Comparison of ENCODE assay signal across 29 mouse cellular contexts in the genomic region with DNA sequence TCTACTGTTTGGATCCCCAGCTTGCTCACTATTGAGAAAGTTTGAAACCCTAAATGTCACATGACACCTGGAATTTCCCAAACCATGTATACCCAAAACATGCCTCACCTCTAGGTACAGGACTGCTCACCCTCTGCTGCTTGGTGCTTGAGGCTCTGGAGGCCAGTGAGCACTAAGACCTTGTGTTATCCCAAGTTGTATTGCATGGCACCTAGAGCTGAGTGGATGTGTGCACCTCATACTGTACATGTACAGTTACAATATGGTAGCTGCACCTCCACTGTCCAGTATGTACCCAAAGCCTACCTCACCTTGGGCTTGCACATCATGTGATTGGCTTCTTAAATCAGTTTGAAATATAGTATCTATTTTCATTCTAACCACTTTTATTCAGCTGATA. TPM values are rescaled to one million over a fixed set of nuclear protein-coding genes. Genes with fewer than 3 reads are reported as not detected.
A peak's percentile ranks its signal among the peaks of the same experiment; 100 is the strongest.
DNase-seq lines count a peak whose midpoint lies in the region; ATAC-seq and TF ChIP-seq lines count a peak whose summit lies in the region.
"Had no signal": no experiment of that assay in that cellular context is flagged by ENCODE, and none has a peak within 500 bp of the region (broad histone marks: within the 10 kb centered on the region; RNA-seq: fewer than 3 reads in every experiment).

No protein-coding gene starts in this region.

- dilution Hi-C loops in CH12.LX (cut with MboI; ENCODE audit: extremely low pct_ligation_motif_present, extremely low pct_unique_long_range_greater_than_20kb, low sequenced_read_pairs) = no loop called here

- H3K27me3 ChIP-seq in embryonic facial prominence, embryonic 12.5 days = no peaks in the 10 kb centered on the region
- no peaks in the 10 kb centered on the region for H3K27me3 ChIP-seq in embryonic facial prominence, embryonic 10.5 days (replicated peaks; ENCODE audit: low read depth, poor library complexity, severe bottlenecking)
- no peaks in the 10 kb centered on the region for H3K27me3 ChIP-seq in megakaryocyte, embryonic 14.5 days (replicated peaks)
- H3K27me3 ChIP-seq in CH12.LX (replicated peaks) = no peaks in the 10 kb centered on the region
- H3K27me3 ChIP-seq: embryonic facial prominence, embryonic 13.5 days; embryonic facial prominence, embryonic 15.5 days; forebrain, embryonic 12.5 days had no signal

- H3K79me2 ChIP-seq in CH12.LX (replicated peaks; ENCODE audit: control insufficient read depth, extremely low read depth, insufficient read depth, poor library complexity, severe bottlenecking) = no peaks in the 10 kb centered on the region

- no peak for TF ChIP-seq EP300 in CH12.LX (IDR thresholded peaks at IDR 0.05; ENCODE audit: low read length)

- ATAC-seq in embryonic facial prominence, embryonic 12.5 days (ENCODE audit: insufficient number of reproducible peaks, insufficient read depth, low FRiP score, low TSS enrichment) = 0 out of 2 replicates have a peak, but pooled peaks have one; percentile 47
- no peak for ATAC-seq in megakaryocyte, adult 5-6 weeks (ENCODE audit: poor library complexity, severe bottlenecking)
- ATAC-seq: CD4-positive, CD25-positive, alpha-beta regulatory T cell, adult 4 months; forebrain, embryonic 14.5 days; forebrain, embryonic 16.5 days had no signal

- H3K9ac ChIP-seq in embryonic facial prominence, embryonic 12.5 days = no peak overlapping the region
- no peak overlapping the region for H3K9ac ChIP-seq in CH12.LX (ENCODE audit: insufficient read depth, low read depth)
- H3K9ac ChIP-seq: embryonic facial prominence, embryonic 13.5 days; embryonic facial prominence, embryonic 15.5 days; forebrain, embryonic 12.5 days had no signal

- no peaks in the 10 kb centered on the region for H3K36me3 ChIP-seq in embryonic facial prominence, embryonic 12.5 days
- no peaks in the 10 kb centered on the region for H3K36me3 ChIP-seq in embryonic facial prominence, embryonic 10.5 days (replicated peaks)
- H3K36me3 ChIP-seq in megakaryocyte, embryonic 14.5 days (replicated peaks; ENCODE audit: low read length) = peaks cover 1% of the 10 kb centered on the region
- no peaks in the 10 kb centered on the region for H3K36me3 ChIP-seq in CH12.LX (replicated peaks in 1 of 2; ENCODE audit: control insufficient read depth in 1 of 2, insufficient read depth in 1 of 2, low read length in 1 of 2)
- H3K36me3 ChIP-seq: embryonic facial prominence, embryonic 13.5 days; embryonic facial prominence, embryonic 15.5 days; forebrain, embryonic 10.5 days; forebrain, embryonic 12.5 days had no signal

- in situ Hi-C loops in CH12.LX (cut with MboI; ENCODE audit: low pct_ligation_motif_present, low pct_unique_long_range_greater_than_20kb, low sequenced_read_pairs) = no loop called here

- TF ChIP-seq POLR2A in CH12.LX (IDR thresholded peaks at IDR 0.05; ENCODE audit: low read depth, low read length) = no peak

- no peak for TF ChIP-seq CTCF in CH12.LX (conservative IDR thresholded peaks at IDR 0.05 in 1 of 2, IDR thresholded peaks at IDR 0.05 in 1 of 2; ENCODE audit: low read depth in 2 of 2, low read length in 2 of 2)

- no peaks in the 10 kb centered on the region for H3K9me3 ChIP-seq in embryonic facial prominence, embryonic 12.5 days
- H3K9me3 ChIP-seq in embryonic facial prominence, embryonic 10.5 days = no peaks in the 10 kb centered on the region
- no peaks in the 10 kb centered on the region for H3K9me3 ChIP-seq in megakaryocyte, embryonic 14.5 days
- H3K9me3 ChIP-seq in CH12.LX (replicated peaks; ENCODE audit: low read length) = no peaks in the 10 kb centered on the region
- H3K9me3 ChIP-seq: embryonic facial prominence, embryonic 13.5 days; embryonic facial prominence, embryonic 15.5 days; forebrain, embryonic 10.5 days; forebrain, embryonic 12.5 days had no signal

- H3K4me3 ChIP-seq in embryonic facial prominence, embryonic 12.5 days = no peak overlapping the region
- no peak overlapping the region for H3K4me3 ChIP-seq in embryonic facial prominence, embryonic 10.5 days
- peak overlapping the region; percentile 1 for H3K4me3 ChIP-seq in megakaryocyte, embryonic 14.5 days (replicated peaks)
- no peak overlapping the region for H3K4me3 ChIP-seq in CH12.LX (replicated peaks in 1 of 3; ENCODE audit: low read depth in 2 of 3, low read length in 2 of 3, poor library complexity in 1 of 3)
- H3K4me3 ChIP-seq: embryonic facial prominence, embryonic 13.5 days; embryonic facial prominence, embryonic 15.5 days; erythroblast, embryonic 14.5 days; forebrain, embryonic 10.5 days; forebrain, embryonic 12.5 days had no signal

- H3K27ac ChIP-seq in embryonic facial prominence, embryonic 12.5 days = no peak overlapping the region
- no peak overlapping the region for H3K27ac ChIP-seq in embryonic facial prominence, embryonic 10.5 days (replicated peaks)
- no peak overlapping the region for H3K27ac ChIP-seq in CH12.LX (ENCODE audit: insufficient read depth, low read depth)
- H3K27ac ChIP-seq: embryonic facial prominence, embryonic 13.5 days; embryonic facial prominence, embryonic 15.5 days; forebrain, embryonic 10.5 days; forebrain, embryonic 12.5 days had no signal

- no peaks in the 10 kb centered on the region for H3K4me1 ChIP-seq in embryonic facial prominence, embryonic 12.5 days
- no peaks in the 10 kb centered on the region for H3K4me1 ChIP-seq in embryonic facial prominence, embryonic 10.5 days
- peaks cover 12% of the 10 kb centered on the region for H3K4me1 ChIP-seq in megakaryocyte, embryonic 14.5 days
- H3K4me1 ChIP-seq in CH12.LX (ENCODE audit: control insufficient read depth in 1 of 2, insufficient read depth in 2 of 2) = peaks cover 4 to 12% of the 10 kb centered on the region in 2 experiments
- H3K4me1 ChIP-seq: embryonic facial prominence, embryonic 13.5 days; embryonic facial prominence, embryonic 15.5 days; forebrain, embryonic 10.5 days; forebrain, embryonic 12.5 days had no signal

- no peak for TF ChIP-seq RAD21 in CH12.LX (IDR thresholded peaks at IDR 0.05; ENCODE audit: low read depth, low read length)

- H3K4me2 ChIP-seq in embryonic facial prominence, embryonic 12.5 days (replicated peaks) = no peak overlapping the region
- H3K4me2 ChIP-seq in CH12.LX (ENCODE audit: insufficient read depth, low read depth, poor library complexity, severe bottlenecking) = no peak overlapping the region
- H3K4me2 ChIP-seq: embryonic facial prominence, embryonic 13.5 days; embryonic facial prominence, embryonic 15.5 days; forebrain, embryonic 12.5 days had no signal

- no peak for DNase-seq in embryonic facial prominence, embryonic 10.5 days (ENCODE audit: low spot score)
- no peak for DNase-seq in CH12.LX (ENCODE audit: extremely low read depth)
- DNase-seq: adrenal gland, adult 2 months; adrenal gland, postnatal 10 days; adrenal gland, postnatal 25 days; B cell, adult 2 months; cerebellum, adult 11 months; cerebellum, adult 18-20 months; cerebellum, adult 8-10 months; cerebellum, adult 9-11 months; cerebellum, postnatal 14 days; cerebellum, postnatal 36 days; embryo, embryonic 11 days had no signal

TF ChIP-seq in CH12.LX, 34 proteins besides CTCF, POLR2A, EP300 and RAD21:
- TF ChIP-seq USF2 (conservative IDR thresholded peaks at IDR 0.05; ENCODE audit: low read depth, low read length) (peak; percentile 11; the same call in 1 of the 2 replicates), RCOR1 (conservative IDR thresholded peaks at IDR 0.05; ENCODE audit: low read depth, low read length) (no peak), NELFE (IDR thresholded peaks at IDR 0.05; ENCODE audit: low read depth, low read length) (no peak)

RNA-seq across cellular contexts. Expression of a gene that starts 16.7 kb away (rescaled TPM):
- not detected in 2 replicates for polyA plus RNA-seq in embryonic facial prominence, embryonic 12.5 days (2016; fragmentation: Nextera tagmentation; extraction: Ambion mirVana)
- polyA plus RNA-seq in embryonic facial prominence, embryonic 10.5 days (2016; fragmentation: Nextera tagmentation; extraction: Ambion mirVana) = not detected in 2 replicates
- not detected in 2 replicates for polyA plus RNA-seq in megakaryocyte, embryonic 14.5 days (2012; ENCODE audit: insufficient read depth, low replicate concordance)
- not detected in 2 replicates for total RNA-seq in megakaryocyte, adult 5-6 weeks (2015)
- total RNA-seq in megakaryocyte, adult 5-6 weeks (2017) = not detected in 2 replicates
- not detected in 2 replicates for total RNA-seq in CH12.LX (2012; rRNA removed)
- not detected in 2 replicates for total RNA-seq in CH12.LX (2014; rRNA removed)
- not detected in 2 replicates for polyA plus RNA-seq in CH12.LX (2012; ENCODE audit: insufficient read length, low read depth)
- total RNA-seq: adrenal gland, adult 2 months; adrenal gland, postnatal 10 days; adrenal gland, postnatal 25 days; adrenal gland, postnatal 4 days; common myeloid progenitor, adult 5-6 weeks; ES-E14; MEL had no signal
- polyA plus RNA-seq: adrenal gland, adult 2 months; brain, embryonic 14.5 days; CD4-positive, CD25-positive, alpha-beta regulatory T cell, adult 4 months; embryonic facial prominence, embryonic 13.5 days; embryonic facial prominence, embryonic 15.5 days; erythroblast, embryonic 14.5 days; forebrain, embryonic 10.5 days; forebrain, embryonic 12.5 days; forebrain, embryonic 14.5 days; forebrain, embryonic 16.5 days had no signal

RNA-seq across cellular contexts. Expression of a gene that starts 40.5 kb away (rescaled TPM):
- polyA plus RNA-seq in embryonic facial prominence, embryonic 12.5 days (2016; fragmentation: Nextera tagmentation; extraction: Ambion mirVana) = 0.84 and 1.3 TPM in 2 replicates
- polyA plus RNA-seq in embryonic facial prominence, embryonic 10.5 days (2016; fragmentation: Nextera tagmentation; extraction: Ambion mirVana) = 2.2 and 3.1 TPM in 2 replicates
- polyA plus RNA-seq in megakaryocyte, embryonic 14.5 days (2012; ENCODE audit: insufficient read depth, low replicate concordance) = 15.2 and 18.0 TPM in 2 replicates
- 217 and 226 TPM in 2 replicates for total RNA-seq in megakaryocyte, adult 5-6 weeks (2015)
- 80.8 and 104 TPM in 2 replicates for total RNA-seq in megakaryocyte, adult 5-6 weeks (2017)
- total RNA-seq in CH12.LX (2012; rRNA removed) (44.0 and 51.2 TPM in 2 replicates), CH12.LX (2014; rRNA removed) (27.8 and 33.1 TPM in 2 replicates)
- polyA plus RNA-seq in CH12.LX (2012; ENCODE audit: insufficient read length, low read depth) = 56.8 and 68.7 TPM in 2 replicates
